13 mouse cellular contexts compared by ENCODE assay signal in genomic region chr6:113281676-113282075, GRCm38 (mm10). TPM values are rescaled to one million over a fixed set of nuclear protein-coding genes. Genes with fewer than 3 reads are reported as not detected.
DNase-seq lines count a peak whose midpoint lies in the region; ATAC-seq and TF ChIP-seq lines count a peak whose summit lies in the region.
"Had no signal": no experiment of that assay in that cellular context is flagged by ENCODE, and none has a peak within 500 bp of the region (broad histone marks: within the 10 kb centered on the region; RNA-seq: fewer than 3 reads in every experiment).

No protein-coding gene starts in this region.

- no peak overlapping the region for H3K4me3 ChIP-seq in heart, embryonic 14.5 days (ENCODE audit: control insufficient read depth in 1 of 2, insufficient read depth in 1 of 2, low read depth in 1 of 2, low read length in 2 of 2)
- H3K4me3 ChIP-seq in forebrain, embryonic 15.5 days, result no peak overlapping the region
- H3K4me3 ChIP-seq in intestine, postnatal 0 days (ENCODE audit: low read depth, low read length), result no peak overlapping the region

- no peak overlapping the region for H3K4me2 ChIP-seq in heart, embryonic 14.5 days (ENCODE audit: low read length)
- H3K4me2 ChIP-seq in forebrain, embryonic 15.5 days (replicated peaks), result peak overlapping the region; percentile 56; the same call in 1 of the 2 replicates
- no peak overlapping the region for H3K4me2 ChIP-seq in intestine, postnatal 0 days (replicated peaks; ENCODE audit: low read depth)

- H3K9me3 ChIP-seq in heart, embryonic 14.5 days (ENCODE audit: control insufficient read depth, low read length), result no peaks in the 10 kb centered on the region
- H3K9me3 ChIP-seq in forebrain, embryonic 15.5 days, result no peaks in the 10 kb centered on the region
- H3K9me3 ChIP-seq in intestine, postnatal 0 days (ENCODE audit: control insufficient read depth), result no peaks in the 10 kb centered on the region
- H3K9me3 ChIP-seq: heart, embryonic 10.5 days had no signal

- no peak for DNase-seq in heart, postnatal 25 days (ENCODE audit: low spot score)
- peak; percentile 7 for DNase-seq in 3T3-L1 (ENCODE audit: low read depth, low spot score)
- DNase-seq in urinary bladder, adult 18-20 months (ENCODE audit: low spot score in 2 of 2), result no peak
- DNase-seq in adrenal gland, postnatal 36 days, result no peak
- no peak for DNase-seq in layer of hippocampus, adult 8-10 months (ENCODE audit: low spot score in 2 of 2)
- DNase-seq: adrenal gland, adult 8-10 months; kidney, adult 11 months had no signal

- intact Hi-C loops in heart, postnatal 25 days (cut with DNase I), result no loop called here

- H3K36me3 ChIP-seq in heart, embryonic 14.5 days (ENCODE audit: control insufficient read depth, insufficient read depth, low read length), result 0 out of 2 replicates have a peak, but pooled peaks cover 3% of the 10 kb centered on the region
- H3K36me3 ChIP-seq in forebrain, embryonic 15.5 days, result peaks cover 17% of the 10 kb centered on the region
- H3K36me3 ChIP-seq in intestine, postnatal 0 days (ENCODE audit: control insufficient read depth, insufficient read depth), result peaks cover 9% of the 10 kb centered on the region

- H3K9ac ChIP-seq in heart, embryonic 14.5 days (ENCODE audit: low read length), result no peak overlapping the region
- no peak overlapping the region for H3K9ac ChIP-seq in forebrain, embryonic 15.5 days (replicated peaks)
- H3K9ac ChIP-seq in intestine, postnatal 0 days (ENCODE audit: low read depth, low read length), result no peak overlapping the region
- H3K9ac ChIP-seq: liver, embryonic 14.5 days had no signal

- TF ChIP-seq CTCF in intestine, postnatal 0 days (IDR thresholded peaks at IDR 0.05; ENCODE audit: low read depth), result no peak

- H3K27me3 ChIP-seq in heart, embryonic 14.5 days (ENCODE audit: control insufficient read depth, insufficient read depth, low read length), result peaks cover 44% of the 10 kb centered on the region
- H3K27me3 ChIP-seq in forebrain, embryonic 15.5 days, result peaks cover 35% of the 10 kb centered on the region
- peaks cover 19% of the 10 kb centered on the region for H3K27me3 ChIP-seq in intestine, postnatal 0 days (replicated peaks; ENCODE audit: control insufficient read depth, insufficient read depth, low read length)
- H3K27me3 ChIP-seq: Patski had no signal

- no peak overlapping the region for H3K27ac ChIP-seq in heart, embryonic 14.5 days (replicated peaks in 1 of 2; ENCODE audit: control insufficient read depth in 1 of 2, insufficient read depth in 1 of 2, low read depth in 2 of 2, low read length in 2 of 2)
- no peak overlapping the region for H3K27ac ChIP-seq in forebrain, embryonic 15.5 days (replicated peaks)
- no peak overlapping the region for H3K27ac ChIP-seq in intestine, postnatal 0 days (ENCODE audit: low read depth, low read length)
- H3K27ac ChIP-seq: heart, embryonic 10.5 days; liver, embryonic 14.5 days had no signal

- WGBS in heart, embryonic 14.5 days, result 55% methylated on average over 6 of the region's 6 CpGs
- WGBS in forebrain, embryonic 15.5 days, result 65% methylated on average over 6 of the region's 6 CpGs
- WGBS in intestine, postnatal 0 days, result 63% methylated on average over 6 of the region's 6 CpGs

- ATAC-seq in heart, embryonic 14.5 days (ENCODE audit: insufficient number of reproducible peaks, insufficient read depth, low FRiP score, low read depth), result peak; percentile 20; the same call in 1 of the 2 replicates
- ATAC-seq in forebrain, embryonic 15.5 days (replicated peaks), result 0 out of 2 replicates have a peak, but pooled peaks have one; percentile 10
- peak; percentile 20; the same call in 1 of the 2 replicates for ATAC-seq in intestine, postnatal 0 days
- ATAC-seq: Patski had no signal

- peaks cover 0 to 4% of the 10 kb centered on the region in 2 experiments; a peak in 1 of 4 replicates for H3K4me1 ChIP-seq in heart, embryonic 14.5 days (ENCODE audit: control insufficient read depth in 2 of 2, insufficient read depth in 2 of 2, low read length in 2 of 2)
- peaks cover 15% of the 10 kb centered on the region for H3K4me1 ChIP-seq in forebrain, embryonic 15.5 days
- H3K4me1 ChIP-seq in intestine, postnatal 0 days (replicated peaks; ENCODE audit: control insufficient read depth, insufficient read depth, low read length), result no peaks in the 10 kb centered on the region

RNA-seq across cellular contexts. Expression of gene Cpne9, which starts 0.4 kb away (rescaled TPM):
- polyA plus RNA-seq in heart, embryonic 14.5 days (2014; fragmentation: Nextera tagmentation; extraction: Ambion mirVana), result 0.07 TPM in 1 of 2 replicates, not detected in the other
- not detected for total RNA-seq in heart, postnatal 25 days (2021)
- 0.34 and 0.39 TPM in 2 replicates for polyA plus RNA-seq in forebrain, embryonic 15.5 days (2015; fragmentation: Nextera tagmentation; extraction: Ambion mirVana)
- not detected in 2 replicates for polyA plus RNA-seq in intestine, postnatal 0 days (2015; fragmentation: Nextera tagmentation; extraction: Ambion mirVana)
- 1 to 10 TPM; 1.1 TPM for total RNA-seq in adrenal gland, postnatal 36 days (2021)
- 10 to 100 TPM; 19.5 to 24.2 (median 19.9) TPM for total RNA-seq in layer of hippocampus, adult 8-10 months (2022)
- polyA plus RNA-seq: heart, embryonic 10.5 days had no signal

RNA-seq across cellular contexts. Expression of gene Brpf1, which starts 25.3 kb away (rescaled TPM):
- 11.7 and 11.8 TPM in 2 replicates for polyA plus RNA-seq in heart, embryonic 14.5 days (2014; fragmentation: Nextera tagmentation; extraction: Ambion mirVana)
- 10 to 100 TPM; 12.7 to 15.8 TPM for total RNA-seq in heart, postnatal 25 days (2021)
- polyA plus RNA-seq in forebrain, embryonic 15.5 days (2015; fragmentation: Nextera tagmentation; extraction: Ambion mirVana), result 19.6 and 22.2 TPM in 2 replicates
- polyA plus RNA-seq in intestine, postnatal 0 days (2015; fragmentation: Nextera tagmentation; extraction: Ambion mirVana), result 7.3 and 8.3 TPM in 2 replicates
- total RNA-seq in adrenal gland, postnatal 36 days (2021), result 10 to 100 TPM; 25.2 to 27.2 TPM
- 10 to 100 TPM; 36.8 to 40.5 (median 38.4) TPM for total RNA-seq in layer of hippocampus, adult 8-10 months (2022)

RNA-seq across cellular contexts. Expression of gene Mtmr14, which starts 44.0 kb away (rescaled TPM):
- 25.3 and 26.7 TPM in 2 replicates for polyA plus RNA-seq in heart, embryonic 14.5 days (2014; fragmentation: Nextera tagmentation; extraction: Ambion mirVana)
- 10 to 100 TPM; 13.1 to 15.4 TPM for total RNA-seq in heart, postnatal 25 days (2021)
- 47.0 and 53.8 TPM in 2 replicates for polyA plus RNA-seq in forebrain, embryonic 15.5 days (2015; fragmentation: Nextera tagmentation; extraction: Ambion mirVana)
- polyA plus RNA-seq in intestine, postnatal 0 days (2015; fragmentation: Nextera tagmentation; extraction: Ambion mirVana), result 31.5 and 37.2 TPM in 2 replicates
- total RNA-seq in adrenal gland, postnatal 36 days (2021), result 10 to 100 TPM; 19.7 to 30.1 TPM
- 10 to 100 TPM; 15.5 to 19.9 (median 17.7) TPM for total RNA-seq in layer of hippocampus, adult 8-10 months (2022)

RNA-seq across cellular contexts. Expression of gene Ogg1, which starts 45.1 kb away (rescaled TPM):
- polyA plus RNA-seq in heart, embryonic 14.5 days (2014; fragmentation: Nextera tagmentation; extraction: Ambion mirVana), result 10.1 and 10.3 TPM in 2 replicates
- total RNA-seq in heart, postnatal 25 days (2021), result 1 to 10 TPM; 4.4 to 4.8 TPM
- 11.6 and 11.8 TPM in 2 replicates for polyA plus RNA-seq in forebrain, embryonic 15.5 days (2015; fragmentation: Nextera tagmentation; extraction: Ambion mirVana)
- polyA plus RNA-seq in intestine, postnatal 0 days (2015; fragmentation: Nextera tagmentation; extraction: Ambion mirVana), result 8.0 and 9.7 TPM in 2 replicates
- 10 to 100 TPM; 14.0 to 15.4 TPM for total RNA-seq in adrenal gland, postnatal 36 days (2021)
- 10 to 100 TPM in 2 of 4 experiments, 1 to 10 TPM in 2; 7.6 to 11.1 (median 9.4) TPM for total RNA-seq in layer of hippocampus, adult 8-10 months (2022)

Comparison
In these comparisons a context has a peak if more than half of its experiments do, and no peak if none do; other contexts are left out.
1. RNA of gene Cpne9, which starts 0.4 kb away (total RNA-seq): 19.5 to 24.2 TPM in layer of hippocampus, adult 8-10 months; 1.1 TPM in adrenal gland, postnatal 36 days and not detected in heart, postnatal 25 days; every median in the first group is over 4 times any median in the second.
2. Peak in every context shown above with its lines, with median percentiles within 50 percentile points of each other: ATAC-seq.